Mouse (Mus musculus) kidney, postnatal 14 days (tissue): ENCODE data around the gene Stk10.
A peak's percentile ranks its signal among the peaks of the same experiment; 100 is the strongest.

Source experiments
- DNase-seq: peaks from one replicate; pipeline ENCODE4 v3.0.0; 2022; ENCODE audit warnings: mixed read lengths

Gene Stk10

DNA sequence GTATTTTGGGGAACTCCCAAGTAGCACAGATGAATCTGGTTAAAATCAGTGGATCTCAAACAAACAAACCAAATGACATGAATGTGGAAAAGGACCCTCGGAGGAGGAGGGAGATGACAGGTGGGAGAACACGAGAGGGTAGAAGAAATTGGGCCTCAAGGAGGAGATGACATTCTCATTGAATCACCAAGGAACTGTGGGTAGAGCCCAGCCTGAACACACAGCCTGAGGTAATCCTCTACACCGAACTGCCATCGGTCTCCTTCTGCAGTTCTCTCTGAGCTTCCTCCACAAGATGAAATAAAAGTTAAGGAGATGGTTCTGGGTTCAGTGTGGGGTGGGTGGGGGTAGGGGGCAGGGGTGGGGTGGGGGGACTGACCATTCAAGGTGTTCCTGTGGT lies 6.1 kb upstream of the Stk10 start:
- DNase-seq = no peak

DNA sequence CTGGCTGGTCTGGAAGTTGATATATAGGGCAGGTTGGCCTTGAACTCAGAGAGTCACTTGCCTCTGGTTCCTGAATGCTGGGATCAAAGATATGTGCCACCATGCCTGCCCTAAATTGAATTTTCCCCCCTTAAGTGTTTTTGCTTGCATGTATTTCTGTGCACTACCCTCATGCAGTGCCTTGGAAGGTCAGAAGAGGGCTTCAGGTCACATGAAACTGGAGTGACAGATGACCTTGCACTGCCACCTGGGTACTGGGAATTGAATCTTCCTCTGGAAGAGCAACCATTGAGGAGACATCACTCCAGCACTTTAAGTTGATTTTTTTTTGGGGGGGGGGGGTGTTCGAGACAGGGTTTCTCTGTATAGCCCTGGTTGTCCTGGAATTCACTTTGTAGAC lies 3.0 kb upstream of the Stk10 start:
- no peak for DNase-seq

DNA sequence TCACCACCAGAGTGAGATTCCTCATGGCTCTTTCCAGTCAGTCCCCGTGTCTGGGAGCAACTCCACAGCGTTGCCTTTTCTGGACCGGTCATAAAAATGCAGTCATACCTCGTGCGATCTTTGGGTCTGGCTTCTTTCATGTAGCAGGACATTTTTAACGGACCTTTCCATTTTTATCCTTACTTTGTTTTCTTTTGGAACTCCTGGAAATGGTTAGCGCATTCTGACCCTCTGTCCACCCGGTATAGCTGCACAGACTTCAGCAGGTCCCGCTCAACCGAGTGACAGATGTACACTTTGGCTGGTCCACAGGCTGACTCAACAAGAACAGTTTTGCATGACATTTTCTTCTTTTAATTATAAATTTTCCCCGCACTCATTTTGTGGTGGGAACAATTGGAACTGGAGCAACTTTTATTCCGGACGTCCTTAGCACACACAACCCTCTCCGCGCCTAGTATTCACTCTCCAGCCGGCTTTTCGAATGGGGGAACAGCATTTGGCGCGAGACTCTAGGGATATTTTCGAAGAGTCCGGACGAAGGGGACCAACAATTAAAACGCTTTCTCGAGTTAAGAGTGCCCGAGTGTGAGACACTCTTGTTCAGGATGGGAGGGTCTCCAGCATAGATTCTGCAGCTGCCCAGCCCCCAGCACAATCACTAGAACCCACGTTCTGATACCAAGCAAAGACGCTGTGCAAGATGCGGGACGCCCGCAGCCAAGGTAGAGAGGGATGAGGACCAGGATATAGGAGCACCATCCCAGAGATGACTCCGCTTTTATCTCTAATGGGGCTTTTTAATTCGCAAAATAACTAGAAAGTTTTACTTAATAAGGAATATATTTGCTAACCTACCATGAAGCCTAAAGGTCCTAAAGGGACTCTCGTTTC lies 987 bp upstream of the Stk10 start, which contains the start of gene Efcab9:
Gene Efcab9, minus strand, starts transcription at position 211 of the 894 bp plus-strand sequence.
- no peak for DNase-seq

DNA sequence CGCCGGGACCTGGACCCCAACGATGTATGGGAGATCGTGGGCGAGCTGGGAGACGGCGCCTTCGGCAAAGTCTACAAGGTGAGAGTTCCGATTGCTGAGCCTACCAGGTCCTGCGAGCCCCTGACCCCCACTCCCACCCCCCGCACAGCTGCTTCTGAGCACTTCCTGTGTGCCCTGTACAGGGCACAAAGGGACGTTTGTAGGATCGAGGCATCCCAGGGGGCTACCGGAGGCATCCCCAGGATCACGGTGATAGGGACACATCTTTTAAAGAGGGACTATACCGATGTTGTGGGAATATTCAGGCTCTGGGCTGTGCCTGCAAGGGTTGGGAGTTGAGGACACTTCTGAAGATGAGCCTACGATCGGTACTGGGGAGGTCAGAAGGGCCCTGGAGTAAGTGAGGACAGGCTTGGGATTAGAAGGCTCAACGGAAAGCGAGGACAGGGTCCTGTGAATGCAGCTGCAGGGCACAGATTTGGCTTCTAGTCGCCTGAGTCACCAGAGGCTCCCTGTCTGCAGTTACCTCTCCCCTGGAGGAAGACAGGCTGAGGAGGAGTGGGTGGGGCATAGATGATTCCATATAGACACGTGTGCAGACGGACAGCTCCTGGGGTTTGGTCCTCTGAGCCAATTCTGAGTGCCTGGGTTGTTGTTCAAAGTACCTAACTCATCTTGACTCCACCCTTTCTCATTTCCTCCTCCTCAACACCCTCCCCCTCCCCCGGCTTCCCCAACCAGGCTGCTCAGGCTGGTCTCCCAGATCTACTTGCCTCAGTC lies 567 bp downstream of the Stk10 start:
- DNase-seq = peak; percentile 53

DNA sequence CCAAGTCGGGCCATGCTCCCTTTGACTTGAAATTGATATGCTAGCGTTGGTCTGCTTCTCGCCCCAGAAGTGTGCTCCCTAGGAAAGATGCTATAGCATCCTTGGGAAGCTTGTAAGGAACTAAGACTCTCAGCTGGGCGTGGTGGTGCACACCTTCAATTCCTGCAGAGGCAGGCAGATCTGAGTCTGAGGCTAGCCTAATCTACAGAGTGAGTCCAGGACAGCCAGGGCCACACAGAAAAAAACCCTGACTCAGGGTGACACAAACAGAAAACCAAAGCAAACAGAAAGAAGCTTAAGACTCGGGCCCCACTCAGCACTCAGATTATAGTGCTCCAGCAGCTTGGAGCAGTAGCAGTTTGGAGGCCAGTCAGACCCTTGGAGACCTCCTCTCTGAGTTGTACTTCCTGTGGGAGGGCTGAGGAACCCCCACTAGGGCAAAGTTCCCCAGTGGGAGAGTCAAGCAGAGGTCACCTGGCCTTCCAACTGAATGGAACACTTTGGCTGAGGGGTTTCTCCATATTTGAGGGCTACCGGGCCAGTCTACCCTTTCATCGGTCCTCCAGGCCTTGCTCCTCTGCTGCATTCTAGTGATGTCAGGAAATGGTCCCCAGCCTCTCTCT lies 1.5 kb downstream of the Stk10 start:
- no peak for DNase-seq

DNA sequence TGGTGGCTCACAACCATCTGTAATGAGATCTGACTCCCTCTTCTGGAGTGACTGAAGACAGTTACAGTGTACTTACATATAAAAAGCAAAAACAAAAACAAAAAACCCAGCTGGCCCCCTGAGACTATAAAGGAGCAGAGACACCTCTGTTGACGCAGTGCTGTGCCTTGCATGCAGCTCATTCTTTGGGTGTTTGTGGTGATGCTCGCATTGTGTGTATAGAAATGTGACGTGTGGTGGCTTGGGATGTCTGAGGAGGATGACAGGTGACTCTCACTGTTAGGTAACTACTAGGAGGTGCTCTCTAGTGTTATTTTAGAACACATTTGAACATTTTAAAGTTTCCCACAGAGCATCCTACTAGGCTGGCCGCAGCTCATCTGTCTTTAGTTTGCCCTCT lies 2.5 kb downstream of the Stk10 start:
- no peak for DNase-seq

DNA sequence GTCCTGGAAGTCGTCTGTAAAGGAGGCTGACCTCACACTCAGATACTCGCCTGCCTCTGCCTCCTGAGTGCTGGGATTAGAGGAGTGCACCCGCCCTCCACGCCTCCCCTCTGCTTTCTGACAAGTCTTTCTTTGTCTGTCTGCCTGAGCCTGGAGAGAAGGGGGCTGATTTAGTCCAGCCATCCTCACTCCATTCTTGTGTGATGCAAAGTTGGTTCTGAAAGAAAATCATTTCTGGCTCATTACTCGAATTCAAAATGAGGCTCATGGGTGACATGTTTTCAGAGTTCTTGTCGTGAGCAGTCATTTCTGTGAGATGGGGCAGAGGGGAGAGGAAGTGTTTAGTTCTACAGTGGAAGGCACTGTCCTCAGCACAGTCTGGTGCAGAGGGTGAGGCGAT lies 3.8 kb downstream of the Stk10 start:
- no peak for DNase-seq

DNA sequence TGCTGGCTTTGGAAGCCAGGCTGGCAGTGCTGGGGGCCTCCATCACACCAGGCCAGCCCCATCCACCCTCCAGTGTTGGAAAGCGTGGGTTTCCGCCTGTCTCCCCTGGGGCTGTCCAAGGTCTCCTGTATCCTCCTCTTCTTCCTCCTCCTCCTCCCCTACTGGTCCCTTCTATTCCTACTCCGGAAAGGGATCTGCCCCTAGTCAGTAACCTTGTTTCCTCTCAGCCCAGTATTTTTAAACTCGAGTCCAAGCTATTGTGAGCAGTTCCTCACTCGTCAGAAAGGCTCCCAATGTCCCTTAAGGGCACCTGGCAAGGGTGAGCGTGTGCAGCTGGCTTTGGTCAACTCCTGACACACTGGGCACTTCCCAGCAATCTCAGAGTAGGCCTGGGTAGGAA lies 5.3 kb downstream of the Stk10 start:
- peak; percentile 65 for DNase-seq

DNA sequence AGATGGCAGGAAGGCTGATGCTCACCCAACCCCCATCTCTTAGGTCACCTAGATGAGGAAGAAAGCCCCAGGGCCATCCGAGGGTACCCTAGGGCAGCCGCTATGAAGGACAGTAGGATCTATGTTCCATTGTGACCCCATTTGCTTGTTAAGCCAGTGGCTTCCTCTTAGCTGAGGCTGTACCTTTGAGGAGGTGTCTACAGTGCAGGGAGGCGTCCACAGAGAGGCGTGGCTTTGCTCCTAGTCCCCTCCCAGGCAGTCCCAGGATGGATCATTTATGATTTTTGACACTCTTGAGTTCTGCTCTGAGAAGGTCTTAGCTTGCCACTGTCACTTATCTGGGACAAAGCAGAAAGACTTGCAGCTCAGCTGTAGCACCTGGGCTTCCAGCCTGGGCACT lies 5.7 kb downstream of the Stk10 start:
- no peak for DNase-seq

DNA sequence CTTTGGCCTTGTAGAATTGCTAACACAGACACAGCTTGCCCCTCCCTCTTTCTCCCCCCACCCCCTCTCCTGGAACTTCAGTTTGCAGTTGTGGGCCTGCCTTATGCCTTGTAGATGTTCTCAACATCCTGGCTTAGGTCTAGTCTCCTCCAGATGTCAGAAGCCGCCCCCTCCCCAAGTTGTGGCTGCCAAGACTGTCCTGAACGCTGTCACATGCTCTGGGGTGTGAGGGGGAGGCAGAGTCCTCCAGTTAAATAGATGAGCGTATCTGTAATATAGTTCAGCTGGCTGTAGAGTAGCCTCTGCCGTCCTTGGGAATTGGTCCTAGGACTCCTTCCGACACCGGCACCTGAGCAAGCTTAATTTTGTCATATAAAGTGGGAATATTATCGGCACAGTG lies 6.6 kb downstream of the Stk10 start:
- DNase-seq = no peak

DNA sequence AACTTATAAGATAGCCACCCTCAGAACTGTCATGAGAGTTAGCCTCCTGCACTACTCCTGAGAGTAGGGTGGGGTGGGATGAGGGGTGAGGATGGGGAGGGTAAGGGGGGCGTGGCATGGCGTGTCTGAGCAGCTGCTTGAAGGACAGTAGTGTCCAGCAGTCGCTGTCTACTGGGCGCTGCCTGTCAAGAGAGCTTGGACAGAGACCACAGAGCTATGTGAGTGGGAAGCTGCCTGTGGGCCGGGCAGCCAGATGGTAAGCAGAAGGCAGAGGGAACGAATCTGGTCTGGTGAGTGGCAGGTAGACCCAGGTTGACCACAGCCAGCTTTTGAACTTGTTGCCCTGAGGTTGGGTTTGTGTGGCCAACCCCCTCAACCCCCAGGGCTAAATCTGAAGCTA lies 7.4 kb downstream of the Stk10 start:
- no peak for DNase-seq

DNA sequence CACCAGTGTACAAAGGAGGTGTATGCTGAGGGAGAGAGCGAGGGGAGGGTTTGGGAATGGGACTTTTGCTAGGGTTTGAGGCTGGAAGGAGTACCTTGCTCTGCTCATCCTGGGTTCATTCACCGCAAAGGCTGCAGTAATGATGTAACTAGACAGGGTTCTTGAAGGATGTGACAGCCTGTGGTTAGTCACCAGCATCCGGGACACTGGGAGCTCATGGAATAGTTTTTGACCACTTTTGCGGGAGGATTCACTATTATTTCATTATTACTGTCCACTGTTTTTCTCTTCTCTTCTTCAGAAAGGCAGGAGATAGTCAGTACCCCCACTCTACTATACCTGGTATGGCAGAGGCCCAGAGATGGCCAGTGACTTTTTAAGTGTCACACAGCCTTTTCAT lies 9.1 kb downstream of the Stk10 start:
- DNase-seq = no peak

DNA sequence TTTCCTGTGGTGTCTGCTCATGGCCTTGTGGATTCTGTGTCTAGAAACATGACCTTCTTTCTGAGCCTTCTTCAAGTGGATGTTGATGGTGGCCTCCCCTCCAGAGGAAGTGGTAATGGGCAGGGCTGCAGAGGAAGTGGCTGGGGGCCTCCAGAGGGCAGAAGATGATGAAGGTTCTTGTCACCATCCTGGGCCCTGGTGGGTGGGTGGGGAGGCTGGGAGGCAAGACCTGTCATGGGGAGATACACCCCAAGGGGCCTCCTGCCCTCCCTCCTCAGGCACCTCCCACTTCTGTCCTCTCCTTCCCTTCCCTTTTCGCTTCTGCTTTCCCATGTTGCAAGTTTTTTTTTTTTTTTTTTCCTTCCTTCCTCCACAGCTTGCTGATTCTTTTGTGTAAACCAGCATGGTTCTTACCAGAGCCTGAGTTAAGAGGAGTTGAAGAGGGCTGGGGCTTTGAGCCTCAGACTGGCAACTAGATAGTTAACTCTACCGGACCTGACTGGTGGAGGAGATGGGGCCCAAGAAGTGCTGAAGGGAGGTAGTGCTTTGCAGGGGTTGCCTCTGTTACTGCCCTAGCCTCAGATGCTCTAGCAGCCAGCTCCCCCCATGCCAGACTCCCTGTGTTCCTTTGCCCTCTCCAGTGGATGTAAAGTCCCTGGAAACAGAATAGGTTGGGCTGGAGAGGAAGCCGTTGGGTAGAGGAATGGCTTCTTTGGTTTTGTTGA lies 9.7 kb downstream of the Stk10 start:
- no peak for DNase-seq

DNA sequence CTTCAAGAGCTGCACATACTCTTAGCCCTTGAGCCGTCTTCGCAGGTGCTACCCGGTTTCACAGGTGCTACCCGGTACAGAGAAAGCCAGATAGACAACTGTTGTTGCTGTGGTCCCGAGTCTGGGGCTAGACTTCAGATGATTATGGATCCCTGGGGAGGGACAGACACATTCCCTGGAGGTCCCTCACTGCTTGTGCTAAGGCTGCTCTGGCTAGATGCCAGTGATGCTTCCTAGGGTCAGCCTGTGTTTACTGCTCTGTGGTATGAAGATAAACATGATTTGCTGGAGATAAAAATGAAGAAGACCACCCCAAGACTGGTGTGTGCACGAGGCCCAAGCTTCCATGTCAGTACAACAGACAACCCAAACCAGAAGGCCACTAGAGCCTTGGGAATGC lies 10.9 kb downstream of the Stk10 start:
- DNase-seq = peak; percentile 54

DNA sequence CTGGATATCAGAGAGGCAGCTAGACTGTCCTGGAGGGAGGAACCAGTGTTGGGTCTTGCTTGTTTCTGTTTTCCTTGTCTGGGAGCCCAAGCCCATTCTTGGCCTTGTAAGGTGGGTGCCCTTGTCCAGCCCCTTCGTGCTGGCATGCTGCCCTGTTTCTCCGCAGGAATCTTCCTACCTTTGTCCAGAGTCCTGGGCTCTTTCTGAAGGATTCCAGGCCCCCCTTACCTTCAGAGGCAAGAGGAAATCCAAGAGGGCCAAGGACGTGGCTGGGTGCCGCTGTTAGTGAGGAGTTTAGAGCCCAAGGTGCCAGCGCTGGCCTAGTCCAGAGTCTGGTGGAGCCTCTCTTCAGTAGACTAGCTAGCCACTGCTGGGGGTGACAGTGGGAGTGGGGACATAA lies 11.4 kb downstream of the Stk10 start:
- no peak for DNase-seq

DNA sequence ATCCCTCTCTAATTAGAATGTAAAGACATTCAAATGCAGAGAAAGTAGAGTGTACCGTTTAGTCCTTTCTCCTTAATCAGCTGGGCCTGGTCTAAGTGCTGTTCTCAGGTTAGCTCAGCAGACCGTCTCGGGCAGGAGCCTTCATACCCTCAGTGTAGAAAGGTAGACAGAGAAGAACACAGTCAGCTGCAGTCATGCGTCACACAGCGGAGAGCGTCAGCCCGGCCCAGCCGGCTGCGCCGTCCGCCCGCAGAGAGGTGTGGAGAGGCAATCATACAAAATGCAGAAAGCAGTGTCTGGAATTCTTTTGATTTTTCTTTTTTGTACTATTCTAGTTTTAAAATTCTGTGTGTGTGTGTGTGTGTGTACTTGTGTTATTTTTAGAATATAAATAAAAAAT lies 12.5 kb downstream of the Stk10 start:
- DNase-seq = no peak

DNA sequence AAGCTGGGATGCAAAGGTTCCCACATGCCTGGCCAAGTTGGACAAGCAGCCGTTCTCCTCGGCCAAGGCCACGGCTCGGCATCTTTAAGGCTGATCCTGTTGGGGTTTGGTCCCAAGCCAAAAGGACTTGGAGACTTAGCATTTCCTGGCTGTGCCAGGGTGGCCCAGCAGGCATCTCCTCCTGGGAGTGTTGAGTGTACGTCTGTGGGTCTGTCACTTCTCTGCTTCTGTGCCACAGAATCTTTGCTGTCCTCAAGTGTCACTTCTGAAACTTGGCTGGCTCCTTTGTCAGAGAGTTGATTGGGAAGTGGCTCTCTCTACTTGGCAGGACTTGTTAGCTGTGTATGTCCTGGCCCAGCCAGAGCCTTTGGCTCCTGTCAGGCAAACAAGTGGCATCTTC lies 13.4 kb downstream of the Stk10 start:
- DNase-seq = peak; percentile 38

DNA sequence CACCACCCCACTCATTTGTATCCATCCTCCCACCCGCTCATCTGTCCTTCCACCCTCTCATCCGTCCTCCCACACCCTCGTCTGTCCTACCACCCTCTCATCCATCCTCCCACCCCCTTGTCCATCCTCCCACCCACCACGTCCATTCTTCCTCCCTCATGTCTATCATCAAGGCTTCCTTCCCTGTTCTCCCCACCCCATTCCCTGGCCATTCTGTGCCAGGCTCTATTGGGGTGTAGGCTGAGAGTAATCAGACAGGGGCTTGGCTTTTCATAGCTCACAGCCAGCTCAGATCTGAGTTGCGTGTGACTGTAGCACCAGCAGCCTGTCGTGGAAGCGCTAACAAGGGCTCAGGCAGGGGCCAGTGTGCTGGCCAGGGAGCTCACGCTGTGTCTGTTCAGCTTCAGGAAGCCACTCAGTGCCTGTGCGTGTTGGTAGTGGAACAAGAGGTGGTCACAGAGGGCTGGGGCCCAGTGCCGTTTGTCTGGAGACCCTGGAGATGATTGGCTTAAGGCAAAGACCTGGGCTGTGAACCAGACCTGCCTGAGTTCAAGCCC lies 14.4 kb downstream of the Stk10 start:
- no peak for DNase-seq

DNA sequence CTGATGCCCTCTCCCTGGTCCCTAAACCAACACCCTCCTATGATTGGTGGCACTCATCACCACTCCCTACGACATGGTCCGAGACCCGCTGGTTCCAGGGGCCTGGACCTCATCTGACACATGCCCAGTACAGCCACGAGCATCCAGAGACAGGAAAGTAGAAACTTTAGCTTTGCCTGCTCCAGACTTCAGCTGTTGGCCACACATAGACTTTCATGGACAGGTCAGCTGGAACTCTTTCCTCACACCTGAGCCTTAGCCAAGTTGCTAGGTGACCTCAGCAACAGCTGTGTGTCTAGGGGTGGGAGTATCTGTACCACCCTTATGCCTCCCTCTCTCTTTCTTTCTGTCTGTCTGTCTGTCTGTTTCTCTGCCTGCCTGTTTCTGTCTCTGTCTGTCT lies 15.1 kb downstream of the Stk10 start:
- DNase-seq = no peak

DNA sequence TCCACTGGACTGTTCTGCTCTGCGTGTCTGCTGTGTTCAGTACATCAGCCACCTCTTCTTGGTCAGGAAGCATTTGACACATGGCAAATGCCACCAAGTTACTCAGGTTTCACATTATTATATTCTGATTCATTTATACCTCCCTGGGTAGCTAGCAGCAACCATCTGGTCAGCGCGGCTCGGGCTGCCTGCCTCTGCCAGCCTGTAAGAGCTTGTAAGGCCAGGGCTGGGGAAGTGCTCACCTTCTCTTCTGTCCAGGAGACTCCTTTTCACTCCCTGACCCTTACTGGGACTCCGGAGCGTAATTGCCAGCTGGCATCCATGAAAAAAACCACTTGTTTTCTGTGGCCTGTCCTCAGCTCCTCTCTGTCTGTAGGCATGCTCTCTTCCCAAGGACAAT lies 16.1 kb downstream of the Stk10 start:
- no peak for DNase-seq

DNA sequence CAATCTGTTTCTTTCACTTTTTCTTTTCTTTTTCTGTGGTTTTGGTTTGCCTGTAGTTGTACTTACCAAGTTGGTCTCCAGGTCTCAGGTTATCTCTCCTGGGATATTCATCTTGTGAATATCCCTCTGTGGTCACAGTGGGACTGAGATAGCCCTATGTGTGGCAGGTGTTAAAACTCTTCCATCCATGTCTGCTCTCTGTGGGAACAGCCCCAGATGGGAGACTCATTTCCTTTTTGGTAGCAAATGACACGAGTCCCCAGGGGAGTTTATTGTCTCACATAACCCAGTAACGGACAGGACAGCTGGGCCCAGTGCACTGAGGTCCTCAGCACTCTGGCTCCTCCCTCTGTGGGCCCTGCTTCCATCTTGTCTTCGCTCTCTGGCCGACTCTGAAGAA lies 17.0 kb downstream of the Stk10 start:
- DNase-seq = peak; percentile 38

DNA sequence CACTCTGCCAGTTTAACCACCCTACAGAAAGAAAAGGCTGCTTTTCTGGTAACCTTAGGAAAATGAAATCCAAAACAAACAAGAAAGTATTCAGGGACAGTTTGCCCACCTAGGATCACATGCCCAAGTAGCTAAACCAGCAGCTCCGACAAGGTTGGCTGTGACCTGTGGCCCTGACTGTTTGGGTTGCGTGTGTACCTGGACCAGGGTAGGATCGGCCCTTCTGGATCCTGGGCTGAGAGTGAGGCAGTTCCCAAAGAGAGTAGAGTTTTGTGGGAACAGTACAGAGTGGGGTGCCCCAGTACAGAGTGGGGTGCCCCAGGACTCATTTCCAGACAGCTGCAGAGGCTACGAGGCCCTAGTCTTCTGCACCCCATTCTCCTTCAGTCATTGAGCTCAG lies 18.0 kb downstream of the Stk10 start:
- no peak for DNase-seq
